Mouse (Mus musculus): ENCODE data around the gene Tpsg1.

Gene Tpsg1

GRCm38 (mm10) chr17:25407352-25407751, 38.3 kb downstream of the Tpsg1 start:
- DNase-seq (ENCODE audit: extremely low spot score, low read depth, low spot score): no peak

GRCm38 (mm10) chr17:25408302-25408999, 39.4 kb downstream of the Tpsg1 start:
- DNase-seq (ENCODE audit: extremely low spot score, low read depth, low spot score): no peak

GRCm38 (mm10) chr17:25409621-25410020, 40.5 kb downstream of the Tpsg1 start:
- no peak for DNase-seq (ENCODE audit: extremely low spot score, low read depth, low spot score)

- no peak for DNase-seq (ENCODE audit: extremely low spot score, low read depth, low spot score)
These were observed 41.1 kb downstream of the Tpsg1 start for GRCm38 (mm10) chr17:25410180-25410579.

GRCm38 (mm10) chr17:25410786-25411185, 41.7 kb downstream of the Tpsg1 start:
- DNase-seq (ENCODE audit: extremely low spot score, low read depth, low spot score): no peak

- no peak for DNase-seq (ENCODE audit: extremely low spot score, low read depth, low spot score)
These were observed 42.2 kb downstream of the Tpsg1 start for GRCm38 (mm10) chr17:25411251-25411650.

- no peak for DNase-seq (ENCODE audit: extremely low spot score, low read depth, low spot score)
These were observed 45.1 kb downstream of the Tpsg1 start for GRCm38 (mm10) chr17:25414209-25414608.

GRCm38 (mm10) chr17:25414917-25415316, 45.8 kb downstream of the Tpsg1 start:
- no peak for DNase-seq (ENCODE audit: extremely low spot score, low read depth, low spot score)

- DNase-seq (ENCODE audit: extremely low spot score, low read depth, low spot score): no peak
These were observed 46.4 kb downstream of the Tpsg1 start for GRCm38 (mm10) chr17:25415421-25415913.

- DNase-seq (ENCODE audit: extremely low spot score, low read depth, low spot score): no peak
These were observed 47.1 kb downstream of the Tpsg1 start for GRCm38 (mm10) chr17:25416219-25416618.

- DNase-seq (ENCODE audit: extremely low spot score, low read depth, low spot score): no peak
These were observed 48.9 kb downstream of the Tpsg1 start for GRCm38 (mm10) chr17:25417990-25418389.

- DNase-seq (ENCODE audit: extremely low spot score, low read depth, low spot score): no peak
These were observed 49.9 kb downstream of the Tpsg1 start for GRCm38 (mm10) chr17:25418926-25419325.

- no peak for DNase-seq (ENCODE audit: extremely low spot score, low read depth, low spot score)
These were observed 51.9 kb downstream of the Tpsg1 start for GRCm38 (mm10) chr17:25420998-25421397.
